Mouse (Mus musculus): ENCODE measurements at regions not wholly inside any gene's neighbourhood (a gene's known extent, or its start where the extent isn't known, plus 50 kb on each side); places are given as distances from the start of the nearest gene placed in this dataset.

DNA sequence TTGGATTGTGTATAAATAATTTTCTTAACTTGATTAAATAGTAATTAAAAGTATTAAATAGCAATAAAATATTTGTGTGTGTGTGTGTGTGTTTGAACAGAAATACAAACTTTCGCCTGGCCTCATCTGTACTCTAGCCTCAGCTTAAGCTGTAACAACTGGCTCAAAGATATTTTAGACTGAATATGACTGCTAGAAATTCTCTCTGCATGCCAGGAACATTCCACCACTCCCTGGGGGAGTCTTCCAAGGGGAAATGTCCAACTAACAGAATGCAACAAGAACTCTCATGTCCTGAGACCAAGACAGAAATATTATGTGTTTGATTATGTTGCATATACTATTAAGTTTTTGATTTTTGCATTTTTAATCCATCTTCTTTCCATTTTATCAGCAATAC lies 425.5 kb upstream of the Agtr1b start:
- no peak for TF ChIP-seq CTCF (IDR thresholded peaks at IDR 0.05; ENCODE audit: low read depth)
- TF ChIP-seq EP300 (optimal IDR thresholded peaks at IDR 0.05): no peak
